Mouse (Mus musculus) kidney, embryonic 16.5 days (tissue): ENCODE measurements around the gene Zfp709. TPM values are rescaled to one million over a fixed set of nuclear protein-coding genes. Genes with fewer than 3 reads are reported as not detected.
"Not testable (repeated sequence)": the region's sequence is repeated elsewhere in the genome, so short reads cannot be mapped to it uniquely, and the experiment has no call there.

Source experiments
- ATAC-seq: fragments of 200-750 bp; cut with Nextera tagmentation; 2 replicates; pipeline ENCODE4 v1.8.0; 2017; ENCODE audit warnings: moderate TSS enrichment; ENCODE audit not compliant: low FRiP score, low TSS enrichment
- H3K27ac ChIP-seq: fragments of 300-500 bp; sonication (generic); 2 replicates; pipeline ENCODE4 v1.5.1; 2014; ENCODE audit warnings: low read length
- H3K27me3 ChIP-seq: fragments of 300-500 bp; sonication (generic); 2 replicates; pipeline ENCODE4 v1.6.1; 2014; ENCODE audit warnings: low read length, control low read depth, mixed read lengths; ENCODE audit not compliant: insufficient read depth
- H3K36me3 ChIP-seq: fragments of 300-500 bp; sonication (generic); 2 replicates; pipeline ENCODE4 v1.6.1; 2014; ENCODE audit warnings: low read length, control low read depth, mixed read lengths; ENCODE audit not compliant: insufficient read depth
- H3K4me1 ChIP-seq: fragments of 300-500 bp; sonication (generic); 2 replicates; pipeline ENCODE4 v1.6.1; 2014; ENCODE audit warnings: low read length, control low read depth, mixed read lengths; ENCODE audit not compliant: insufficient read depth
- H3K4me2 ChIP-seq: fragments of 300-500 bp; sonication (generic); replicated peaks from 2 replicates; pipeline ENCODE4 v1.6.1; 2014; ENCODE audit warnings: low read depth, low read length
- H3K4me3 ChIP-seq: fragments of 300-500 bp; sonication (generic); 2 replicates; pipeline ENCODE4 v1.5.1; 2014; ENCODE audit warnings: mild to moderate bottlenecking, low read length
- H3K9ac ChIP-seq: fragments of 300-500 bp; sonication (generic); replicated peaks from 2 replicates; pipeline ENCODE4 v1.6.1; 2014; ENCODE audit warnings: low read length
- H3K9me3 ChIP-seq: fragments of 300-500 bp; sonication (generic); 2 replicates; pipeline ENCODE4 v1.6.1; 2016; ENCODE audit warnings: low read length, control low read depth
- WGBS: fragments of 180-500 bp; shearing (Covaris S2); extraction: QIAGEN DNeasy Blood & Tissue Kit; methylation state at CpG from one replicate; pipeline ENCODE4 v1.1.7; 2014; 5-methylcytosine and 5-hydroxymethylcytosine counted together
- polyA plus RNA-seq: library from polyadenylated mRNA; unstranded; fragments of >200 nt; fragmentation: Nextera tagmentation; extraction: Ambion mirVana; gene quantifications from 2 replicates; pipeline ENCODE4 v1.2.1, GENCODE M21; 2015

Gene Zfp709
- polyA plus RNA-seq = 6.4 and 6.5 TPM in 2 replicates

DNA sequence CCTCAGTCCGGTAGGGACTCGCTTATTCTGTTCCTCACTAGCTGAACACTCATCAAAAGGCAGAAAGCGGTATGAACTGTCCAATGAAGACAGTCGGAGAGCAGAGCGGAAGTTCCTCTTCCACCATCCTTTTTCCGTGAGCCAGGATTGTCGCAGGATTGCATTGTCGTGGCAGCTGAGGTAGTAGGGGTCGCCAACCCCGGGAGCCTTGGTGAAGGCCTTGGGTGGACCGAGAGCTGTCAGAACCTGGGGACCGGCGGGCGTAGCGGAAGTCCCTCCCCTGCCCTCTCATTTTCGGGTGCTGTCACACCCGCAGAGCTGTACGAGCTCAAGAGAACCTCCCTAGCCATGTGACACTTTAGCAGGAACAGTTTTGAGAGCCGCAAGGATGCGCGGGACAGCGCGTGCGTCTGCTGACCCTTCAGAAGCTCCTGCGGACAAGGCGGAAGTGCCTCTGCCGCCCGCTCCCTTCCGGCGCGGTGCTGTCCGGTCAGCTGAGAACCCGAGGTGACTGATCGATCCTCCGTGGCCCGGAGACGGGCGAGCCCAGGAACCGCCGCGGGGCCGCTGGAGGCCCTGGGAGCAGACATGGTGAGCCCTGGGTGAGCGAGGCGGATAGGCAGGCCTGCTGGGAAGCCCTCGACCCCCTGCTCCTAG, at the start of gene Zfp709:
Gene Zfp709 (plus strand): TSS at position 402 of the 657 bp plus-strand sequence.
- peak within 1 kb of the TSS; percentile 65 for H3K27ac ChIP-seq
- ATAC-seq = peak; percentile 97
- peaks cover 21% of the 10 kb centered on the region for H3K9me3 ChIP-seq
- peaks cover 21% of the 10 kb centered on the region for H3K36me3 ChIP-seq
- 0 out of 2 replicates have a peak, but pooled peaks cover 3% of the 10 kb centered on the region for H3K4me1 ChIP-seq
- H3K4me3 ChIP-seq = peak within 1 kb of the TSS; percentile 77
- H3K27me3 ChIP-seq = no peaks in the 10 kb centered on the region
- peak within 1 kb of the TSS; percentile 90 for H3K9ac ChIP-seq
- 7% methylated on average over 45 of the region's 45 CpGs for WGBS
- peak within 1 kb of the TSS; percentile 92 for H3K4me2 ChIP-seq

DNA sequence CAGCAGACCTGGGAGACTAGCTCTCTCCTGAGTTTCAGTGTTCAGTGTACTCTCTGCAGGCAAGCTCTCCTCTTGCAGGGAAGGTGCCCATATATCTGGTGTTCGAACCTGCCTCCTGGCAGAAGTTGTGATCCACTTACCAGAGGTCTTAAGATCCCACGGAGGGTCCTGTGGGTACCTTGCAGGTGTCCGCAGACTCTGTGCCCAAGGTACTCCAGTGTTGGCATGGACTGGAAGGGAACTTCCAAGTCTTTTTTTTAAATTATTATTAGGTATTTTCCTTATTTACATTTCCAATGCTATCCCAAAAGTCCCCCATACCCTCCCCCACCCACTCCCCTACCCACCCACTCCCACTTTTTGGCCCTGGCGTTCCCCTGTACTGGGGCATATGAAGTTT, 43.6 kb upstream of the Zfp709 start:
- H3K27me3 ChIP-seq, H3K9ac ChIP-seq, H3K4me2 ChIP-seq, H3K27ac ChIP-seq, H3K4me1 ChIP-seq, H3K36me3 ChIP-seq, ATAC-seq, H3K9me3 ChIP-seq, H3K4me3 ChIP-seq: not testable (repeated sequence)
- 81% methylated on average over 4 of the region's 4 CpGs for WGBS

DNA sequence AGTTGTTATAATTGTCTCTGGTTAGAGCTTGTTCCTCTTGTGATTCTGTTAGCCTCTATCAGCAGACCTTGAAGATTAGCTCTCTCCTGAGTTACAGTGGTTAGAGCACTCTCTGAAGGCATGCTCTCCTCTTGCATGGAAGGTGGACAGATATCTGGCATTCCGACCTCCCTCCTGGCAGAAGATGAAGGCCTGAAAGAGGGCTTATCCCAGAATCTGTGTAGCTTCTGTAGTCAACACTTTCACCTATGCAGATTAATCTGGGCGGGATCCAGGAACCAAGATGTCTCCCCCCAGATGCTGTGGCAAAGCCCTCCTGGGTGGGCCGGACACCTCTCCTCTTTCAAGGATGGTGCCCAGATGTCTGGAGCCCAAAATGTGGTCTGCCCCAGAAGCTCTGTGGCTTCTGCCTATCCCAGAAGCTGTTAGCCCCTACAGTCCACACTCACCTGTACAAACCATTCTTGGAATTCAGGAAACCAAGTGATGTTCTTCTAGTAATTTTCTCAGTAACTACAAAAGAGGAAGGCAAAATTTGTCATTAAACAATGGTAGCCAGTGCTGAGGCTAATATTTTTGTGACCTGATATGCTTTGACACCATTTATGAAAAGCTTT, 40.5 kb upstream of the Zfp709 start:
- not testable (repeated sequence) for H3K4me3 ChIP-seq, H3K9me3 ChIP-seq, H3K27ac ChIP-seq, H3K4me2 ChIP-seq, H3K9ac ChIP-seq, H3K4me1 ChIP-seq, H3K36me3 ChIP-seq, ATAC-seq, H3K27me3 ChIP-seq
- WGBS = 92% methylated on average over 3 of the region's 3 CpGs

- not testable (repeated sequence) for H3K4me3 ChIP-seq, H3K4me1 ChIP-seq, H3K9ac ChIP-seq, H3K4me2 ChIP-seq, H3K27ac ChIP-seq, ATAC-seq, H3K9me3 ChIP-seq, H3K27me3 ChIP-seq, H3K36me3 ChIP-seq
- WGBS = 81% methylated on average over 2 of the region's 2 CpGs
Measured at GRCm38 (mm10) chr8:71842476-71842875, 39.3 kb upstream of the Zfp709 start.

DNA sequence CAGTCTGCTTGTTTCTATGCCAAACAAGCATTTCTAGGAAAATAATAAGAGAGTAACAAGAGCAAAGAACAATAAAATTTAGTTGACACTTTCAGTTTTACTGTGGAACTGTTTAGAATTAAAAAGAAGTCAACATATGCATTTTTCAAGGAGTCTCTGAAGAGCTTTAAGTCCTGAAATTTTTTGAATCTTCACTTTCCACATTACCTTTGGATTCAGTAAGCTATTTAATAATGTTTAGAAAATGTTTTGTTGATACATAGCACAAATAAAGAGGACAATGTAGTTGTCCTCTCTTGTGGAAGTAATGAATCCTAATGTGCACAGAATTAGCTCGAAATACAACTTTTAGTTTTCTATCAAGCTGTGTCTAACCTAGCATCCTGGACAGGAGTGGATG, 37.4 kb upstream of the Zfp709 start:
- not testable (repeated sequence) for H3K9me3 ChIP-seq, H3K27me3 ChIP-seq, ATAC-seq, H3K9ac ChIP-seq, H3K4me3 ChIP-seq, H3K4me1 ChIP-seq, H3K27ac ChIP-seq, H3K4me2 ChIP-seq, H3K36me3 ChIP-seq
- WGBS = 79% methylated on average over 1 of the region's 1 CpGs

DNA sequence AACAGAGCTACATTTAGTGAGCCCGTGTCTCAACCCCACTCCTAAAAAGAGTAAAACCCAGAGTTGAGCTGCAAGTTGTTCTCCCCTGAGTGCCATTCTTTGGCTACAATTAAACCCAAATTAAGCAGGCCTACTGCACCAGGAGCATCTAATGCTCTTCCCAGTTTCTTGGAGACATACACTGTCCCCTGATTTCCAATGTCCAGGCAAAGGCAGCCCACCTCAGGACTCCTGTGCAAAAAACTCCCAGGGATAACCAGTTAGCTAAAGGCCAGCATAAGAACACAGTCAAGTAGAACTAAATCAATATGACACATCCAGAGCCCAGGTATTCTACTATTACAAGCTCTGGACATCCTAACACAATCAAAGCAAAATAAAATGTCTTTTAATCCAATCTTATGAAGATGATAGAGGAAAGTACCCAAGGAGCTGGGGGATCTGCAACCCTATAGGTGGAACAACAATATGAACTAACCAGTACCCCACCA, 35.8 kb upstream of the Zfp709 start:
- H3K27me3 ChIP-seq, H3K9me3 ChIP-seq, H3K36me3 ChIP-seq, H3K4me3 ChIP-seq, H3K27ac ChIP-seq, H3K4me1 ChIP-seq, ATAC-seq, H3K4me2 ChIP-seq, H3K9ac ChIP-seq: not testable (repeated sequence)
- 86% methylated on average over 1 of the region's 1 CpGs for WGBS

- H3K4me3 ChIP-seq, H3K27me3 ChIP-seq, H3K27ac ChIP-seq, H3K4me2 ChIP-seq, H3K36me3 ChIP-seq, H3K9me3 ChIP-seq, H3K9ac ChIP-seq, H3K4me1 ChIP-seq: not testable (repeated sequence)
- ATAC-seq = peak; percentile 57; the same call in 1 of the 2 replicates
- WGBS = 90% methylated on average over 2 of the region's 2 CpGs
Measured at GRCm38 (mm10) chr8:71846745-71847144, 35.1 kb upstream of the Zfp709 start.

- ATAC-seq, H3K36me3 ChIP-seq, H3K4me3 ChIP-seq, H3K9ac ChIP-seq, H3K9me3 ChIP-seq, H3K27ac ChIP-seq, H3K4me1 ChIP-seq, H3K4me2 ChIP-seq, H3K27me3 ChIP-seq: not testable (repeated sequence)
- WGBS = 94% methylated on average over 1 of the region's 1 CpGs
Measured at GRCm38 (mm10) chr8:71851014-71851413, 30.8 kb upstream of the Zfp709 start.

GRCm38 (mm10) chr8:71853360-71853759, 28.5 kb upstream of the Zfp709 start:
- H3K36me3 ChIP-seq, ATAC-seq: not testable (repeated sequence)

GRCm38 (mm10) chr8:71856630-71857328, 25.0 kb upstream of the Zfp709 start:
- H3K9me3 ChIP-seq, ATAC-seq, H3K27me3 ChIP-seq, H3K4me2 ChIP-seq, H3K27ac ChIP-seq, H3K4me3 ChIP-seq, H3K4me1 ChIP-seq, H3K9ac ChIP-seq, H3K36me3 ChIP-seq: not testable (repeated sequence)
- WGBS = 80% methylated on average over 8 of the region's 10 CpGs

More at GRCm38 (mm10) chr8:71853360-71853759, 28.5 kb upstream of the Zfp709 start:
- not testable (repeated sequence) for H3K27me3 ChIP-seq, H3K9ac ChIP-seq, H3K9me3 ChIP-seq, H3K4me1 ChIP-seq, H3K4me2 ChIP-seq, H3K4me3 ChIP-seq, H3K27ac ChIP-seq
